Mouse (Mus musculus): Measurements from ENCODE around the gene Glcci1.
"Not testable (repeated sequence)": the region's sequence is repeated elsewhere in the genome, so short reads cannot be mapped to it uniquely, and the experiment has no call there.

Glcci1 gene

GRCm38 (mm10) chr6:8495827-8496222 is 13.6 kb upstream of the Glcci1 start:
- DNase-seq = no peak

- DNase-seq = no peak
These were observed 12.0 kb upstream of the Glcci1 start for GRCm38 (mm10) chr6:8497234-8497867.

- DNase-seq = no peak
These were observed 11.5 kb upstream of the Glcci1 start for GRCm38 (mm10) chr6:8497868-8498257.

- DNase-seq = no peak
These were observed 10.4 kb upstream of the Glcci1 start for GRCm38 (mm10) chr6:8498961-8499360.

- no peak for DNase-seq
These were observed 5.4 kb upstream of the Glcci1 start for GRCm38 (mm10) chr6:8503953-8504352.

- peak; percentile 79 for DNase-seq
These were observed 4.7 kb upstream of the Glcci1 start for GRCm38 (mm10) chr6:8504521-8505228.

- no peak for DNase-seq
These were observed 2.8 kb upstream of the Glcci1 start for GRCm38 (mm10) chr6:8506631-8507030.

GRCm38 (mm10) chr6:8508883-8509536 is 390 bp upstream of the Glcci1 start:
- peak; percentile 100 for DNase-seq

GRCm38 (mm10) chr6:8509961-8510863 is 812 bp downstream of the Glcci1 start:
- no peak for DNase-seq

GRCm38 (mm10) chr6:8510864-8511428 is 1.5 kb downstream of the Glcci1 start:
- no peak for DNase-seq

GRCm38 (mm10) chr6:8511447-8511846 is 2.0 kb downstream of the Glcci1 start:
- no peak for DNase-seq

- no peak for DNase-seq
These were observed 3.0 kb downstream of the Glcci1 start for GRCm38 (mm10) chr6:8512416-8512815.

GRCm38 (mm10) chr6:8519687-8520086 is 10.3 kb downstream of the Glcci1 start:
- no peak for DNase-seq

- DNase-seq = no peak
These were observed 11.8 kb downstream of the Glcci1 start for GRCm38 (mm10) chr6:8521231-8521630.

GRCm38 (mm10) chr6:8524717-8525116 is 15.3 kb downstream of the Glcci1 start:
- DNase-seq = no peak

- no peak for DNase-seq
These were observed 21.9 kb downstream of the Glcci1 start for GRCm38 (mm10) chr6:8531104-8531894.

GRCm38 (mm10) chr6:8536944-8537343 is 27.5 kb downstream of the Glcci1 start:
- DNase-seq = no peak

- DNase-seq = not testable (repeated sequence)
These were observed 32.1 kb downstream of the Glcci1 start for GRCm38 (mm10) chr6:8541531-8541930.

- no peak for DNase-seq
These were observed 35.4 kb downstream of the Glcci1 start for GRCm38 (mm10) chr6:8544822-8545221.

- DNase-seq = no peak
These were observed 36.4 kb downstream of the Glcci1 start for GRCm38 (mm10) chr6:8545780-8546179.

GRCm38 (mm10) chr6:8551155-8551554 is 41.8 kb downstream of the Glcci1 start:
- DNase-seq = no peak
